Mouse (Mus musculus): ENCODE measurements around the gene Cyfip1. TPM values are rescaled to one million over a fixed set of nuclear protein-coding genes. Genes with fewer than 3 reads are reported as not detected.

Gene Cyfip1
- polyA plus RNA-seq, 1 experiment from 2014 or later: 59.1 TPM

GRCm38 (mm10) chr7:55846606-55847312, 5.2 kb downstream of the Cyfip1 start:
- H3K9me3 ChIP-seq (ENCODE audit: control insufficient read depth, low read length): no peaks in the 10 kb centered on the region
- no peak overlapping the region for H3K27ac ChIP-seq (replicated peaks)
- no peaks in the 10 kb centered on the region for H3K36me3 ChIP-seq (ENCODE audit: control insufficient read depth, insufficient read depth, low read length)
- TF ChIP-seq CTCF (IDR thresholded peaks at IDR 0.05; ENCODE audit: low read depth) (no peak), EP300 (optimal IDR thresholded peaks at IDR 0.05) (no peak)
- no peak overlapping the region for H3K9ac ChIP-seq (ENCODE audit: low read length)
- ATAC-seq (ENCODE audit: low FRiP score, low TSS enrichment) (no peak), DNase-seq (ENCODE audit: low spot score) (no peak)
- 42% methylated on average over 9 of the region's 9 CpGs for WGBS
- no peak overlapping the region for H3K4me2 ChIP-seq (replicated peaks; ENCODE audit: low read depth)
- H3K4me3 ChIP-seq (ENCODE audit: low read depth, low read length): no peak overlapping the region
- H3K27me3 ChIP-seq (ENCODE audit: control insufficient read depth, insufficient read depth, low read length): no peaks in the 10 kb centered on the region
- 0 out of 2 replicates have a peak, but pooled peaks cover 2% of the 10 kb centered on the region for H3K4me1 ChIP-seq (replicated peaks; ENCODE audit: control insufficient read depth, insufficient read depth)

- ATAC-seq (ENCODE audit: low FRiP score, low TSS enrichment) (no peak), DNase-seq (ENCODE audit: low spot score) (no peak)
- no peak for TF ChIP-seq EP300 (optimal IDR thresholded peaks at IDR 0.05)
- TF ChIP-seq CTCF (IDR thresholded peaks at IDR 0.05; ENCODE audit: low read depth): no peak
- Histone ChIP-seq H3K4me3 (ENCODE audit: low read depth, low read length) (no peak overlapping the region), H3K27ac (replicated peaks) (no peak overlapping the region), H3K27me3 (ENCODE audit: control insufficient read depth, insufficient read depth, low read length) (no peaks in the 10 kb centered on the region), H3K4me1 (replicated peaks; ENCODE audit: control insufficient read depth, insufficient read depth) (no peaks in the 10 kb centered on the region), H3K9me3 (ENCODE audit: control insufficient read depth, low read length) (no peaks in the 10 kb centered on the region), H3K4me2 (replicated peaks; ENCODE audit: low read depth) (no peak overlapping the region), H3K9ac (ENCODE audit: low read length) (no peak overlapping the region), H3K36me3 (ENCODE audit: control insufficient read depth, insufficient read depth, low read length) (no peaks in the 10 kb centered on the region)
- 46% methylated on average over 14 of the region's 14 CpGs for WGBS
Observed at GRCm38 (mm10) chr7:55849948-55850571, 8.5 kb downstream of the Cyfip1 start.

- no peak overlapping the region for H3K4me2 ChIP-seq (replicated peaks; ENCODE audit: low read depth)
- H3K27me3 ChIP-seq (ENCODE audit: control insufficient read depth, insufficient read depth, low read length): no peaks in the 10 kb centered on the region
- no peaks in the 10 kb centered on the region for H3K4me1 ChIP-seq (replicated peaks; ENCODE audit: control insufficient read depth, insufficient read depth)
- DNase-seq (ENCODE audit: low spot score): no peak
- ATAC-seq (ENCODE audit: low FRiP score, low TSS enrichment): no peak
- no peak for TF ChIP-seq CTCF (IDR thresholded peaks at IDR 0.05; ENCODE audit: low read depth)
- no peaks in the 10 kb centered on the region for H3K9me3 ChIP-seq (ENCODE audit: control insufficient read depth, low read length)
- H3K4me3 ChIP-seq (ENCODE audit: low read depth, low read length): no peak overlapping the region
- 74% methylated on average over 3 of the region's 3 CpGs for WGBS
- no peak overlapping the region for H3K9ac ChIP-seq (ENCODE audit: low read length)
- H3K36me3 ChIP-seq (ENCODE audit: control insufficient read depth, insufficient read depth, low read length): no peaks in the 10 kb centered on the region
- H3K27ac ChIP-seq (replicated peaks): no peak overlapping the region
Observed at GRCm38 (mm10) chr7:55852787-55853186, 11.2 kb downstream of the Cyfip1 start.

- Histone ChIP-seq H3K9ac (ENCODE audit: low read length) (no peak overlapping the region), H3K36me3 (ENCODE audit: control insufficient read depth, insufficient read depth, low read length) (no peaks in the 10 kb centered on the region), H3K27ac (replicated peaks) (no peak overlapping the region), H3K4me3 (ENCODE audit: low read depth, low read length) (no peak overlapping the region), H3K4me2 (replicated peaks; ENCODE audit: low read depth) (no peak overlapping the region), H3K27me3 (ENCODE audit: control insufficient read depth, insufficient read depth, low read length) (no peaks in the 10 kb centered on the region), H3K9me3 (ENCODE audit: control insufficient read depth, low read length) (no peaks in the 10 kb centered on the region), H3K4me1 (replicated peaks; ENCODE audit: control insufficient read depth, insufficient read depth) (no peaks in the 10 kb centered on the region)
- DNase-seq (ENCODE audit: low spot score): no peak
- ATAC-seq (ENCODE audit: low FRiP score, low TSS enrichment): no peak
- TF ChIP-seq EP300 (optimal IDR thresholded peaks at IDR 0.05) (no peak), CTCF (IDR thresholded peaks at IDR 0.05; ENCODE audit: low read depth) (no peak)
- WGBS: 78% methylated on average over 3 of the region's 3 CpGs
Observed at GRCm38 (mm10) chr7:55855597-55855996, 14.1 kb downstream of the Cyfip1 start.

GRCm38 (mm10) chr7:55856741-55857140, 15.2 kb downstream of the Cyfip1 start:
- H3K9ac ChIP-seq (ENCODE audit: low read length): no peak overlapping the region
- 96% methylated on average over 4 of the region's 4 CpGs for WGBS
- H3K27ac ChIP-seq (replicated peaks): no peak overlapping the region
- H3K36me3 ChIP-seq (ENCODE audit: control insufficient read depth, insufficient read depth, low read length): no peaks in the 10 kb centered on the region
- no peaks in the 10 kb centered on the region for H3K9me3 ChIP-seq (ENCODE audit: control insufficient read depth, low read length)
- no peak for TF ChIP-seq CTCF (IDR thresholded peaks at IDR 0.05; ENCODE audit: low read depth)
- TF ChIP-seq EP300 (optimal IDR thresholded peaks at IDR 0.05): no peak
- no peak overlapping the region for H3K4me2 ChIP-seq (replicated peaks; ENCODE audit: low read depth)
- H3K4me3 ChIP-seq (ENCODE audit: low read depth, low read length): no peak overlapping the region
- H3K27me3 ChIP-seq (ENCODE audit: control insufficient read depth, insufficient read depth, low read length): no peaks in the 10 kb centered on the region
- no peaks in the 10 kb centered on the region for H3K4me1 ChIP-seq (replicated peaks; ENCODE audit: control insufficient read depth, insufficient read depth)
- ATAC-seq (ENCODE audit: low FRiP score, low TSS enrichment) (no peak), DNase-seq (ENCODE audit: low spot score) (no peak)

- no peak for DNase-seq (ENCODE audit: low spot score)
- no peak for TF ChIP-seq CTCF (IDR thresholded peaks at IDR 0.05; ENCODE audit: low read depth)
- no peak for TF ChIP-seq EP300 (optimal IDR thresholded peaks at IDR 0.05)
- Histone ChIP-seq H3K4me3 (ENCODE audit: low read depth, low read length) (no peak overlapping the region), H3K9me3 (ENCODE audit: control insufficient read depth, low read length) (no peaks in the 10 kb centered on the region), H3K9ac (ENCODE audit: low read length) (no peak overlapping the region), H3K27me3 (ENCODE audit: control insufficient read depth, insufficient read depth, low read length) (no peaks in the 10 kb centered on the region), H3K4me2 (replicated peaks; ENCODE audit: low read depth) (no peak overlapping the region), H3K36me3 (ENCODE audit: control insufficient read depth, insufficient read depth, low read length) (no peaks in the 10 kb centered on the region), H3K4me1 (replicated peaks; ENCODE audit: control insufficient read depth, insufficient read depth) (no peaks in the 10 kb centered on the region), H3K27ac (replicated peaks) (no peak overlapping the region)
- no peak for ATAC-seq (ENCODE audit: low FRiP score, low TSS enrichment)
- 72% methylated on average over 2 of the region's 2 CpGs for WGBS
Observed at GRCm38 (mm10) chr7:55857729-55858128, 16.2 kb downstream of the Cyfip1 start.

Data from stomach, postnatal 0 days (tissue).